Mouse (Mus musculus): ENCODE measurements around the gene Psmd14. TPM values are rescaled to one million over a fixed set of nuclear protein-coding genes. Genes with fewer than 3 reads are reported as not detected.

The Psmd14 gene
- polyA plus RNA-seq, 1 experiment: not detected

- no peak overlapping the region for H3K27ac ChIP-seq (ENCODE audit: insufficient read depth, low read depth, low read length)
- no peak for TF ChIP-seq CTCF (IDR thresholded peaks at IDR 0.05; ENCODE audit: insufficient read depth, low read depth, low read length)
- H3K4me1 ChIP-seq (ENCODE audit: control insufficient read depth, insufficient read depth, low read length): no peaks in the 10 kb centered on the region
- H3K4me3 ChIP-seq (ENCODE audit: insufficient read depth, low read depth, low read length): no peak overlapping the region
- 99% methylated on average over 3 of the region's 3 CpGs for WGBS
Measured at GRCm38 (mm10) chr2:61709570-61709969, 1.9 kb upstream of the Psmd14 start.

GRCm38 (mm10) chr2:61712526-61712925 is 1.0 kb downstream of the Psmd14 start:
- Histone ChIP-seq H3K27ac (ENCODE audit: insufficient read depth, low read depth, low read length) (no peak overlapping the region), H3K4me1 (ENCODE audit: control insufficient read depth, insufficient read depth, low read length) (no peaks in the 10 kb centered on the region), H3K4me3 (ENCODE audit: insufficient read depth, low read depth, low read length) (no peak overlapping the region)
- TF ChIP-seq CTCF (IDR thresholded peaks at IDR 0.05; ENCODE audit: insufficient read depth, low read depth, low read length): no peak
- no peak for TF ChIP-seq POLR2A (IDR thresholded peaks at IDR 0.05; ENCODE audit: insufficient read depth, low read depth, low read length)
- WGBS: 51% methylated on average over 3 of the region's 3 CpGs

- 54% methylated on average over 4 of the region's 4 CpGs for WGBS
Measured at GRCm38 (mm10) chr2:61722401-61722982, 11.0 kb downstream of the Psmd14 start.

GRCm38 (mm10) chr2:61732802-61733486 is 21.4 kb downstream of the Psmd14 start:
- TF ChIP-seq CTCF (IDR thresholded peaks at IDR 0.05; ENCODE audit: insufficient read depth, low read depth, low read length): no peak
- no peak for TF ChIP-seq POLR2A (IDR thresholded peaks at IDR 0.05; ENCODE audit: insufficient read depth, low read depth, low read length)
- 66% methylated on average over 11 of the region's 11 CpGs for WGBS
- no peak overlapping the region for H3K27ac ChIP-seq (ENCODE audit: insufficient read depth, low read depth, low read length)
- no peaks in the 10 kb centered on the region for H3K4me1 ChIP-seq (ENCODE audit: control insufficient read depth, insufficient read depth, low read length)
- H3K4me3 ChIP-seq (ENCODE audit: insufficient read depth, low read depth, low read length): no peak overlapping the region

More at GRCm38 (mm10) chr2:61722401-61722982, 11.0 kb downstream of the Psmd14 start:
- H3K4me3 ChIP-seq (ENCODE audit: insufficient read depth, low read depth, low read length): no peak overlapping the region
- TF ChIP-seq CTCF (IDR thresholded peaks at IDR 0.05; ENCODE audit: insufficient read depth, low read depth, low read length) (no peak), POLR2A (IDR thresholded peaks at IDR 0.05; ENCODE audit: insufficient read depth, low read depth, low read length) (no peak)
- no peak overlapping the region for H3K27ac ChIP-seq (ENCODE audit: insufficient read depth, low read depth, low read length)
- H3K4me1 ChIP-seq (ENCODE audit: control insufficient read depth, insufficient read depth, low read length): no peaks in the 10 kb centered on the region

GRCm38 (mm10) chr2:61734175-61734574 is 22.7 kb downstream of the Psmd14 start:
- Histone ChIP-seq H3K4me1 (ENCODE audit: control insufficient read depth, insufficient read depth, low read length) (no peaks in the 10 kb centered on the region), H3K27ac (ENCODE audit: insufficient read depth, low read depth, low read length) (no peak overlapping the region), H3K4me3 (ENCODE audit: insufficient read depth, low read depth, low read length) (no peak overlapping the region)
- WGBS: 71% methylated on average over 1 of the region's 1 CpGs
- TF ChIP-seq CTCF (IDR thresholded peaks at IDR 0.05; ENCODE audit: insufficient read depth, low read depth, low read length) (no peak), POLR2A (IDR thresholded peaks at IDR 0.05; ENCODE audit: insufficient read depth, low read depth, low read length) (no peak)

GRCm38 (mm10) chr2:61746051-61746450 is 34.6 kb downstream of the Psmd14 start:
- no peak for TF ChIP-seq CTCF (IDR thresholded peaks at IDR 0.05; ENCODE audit: insufficient read depth, low read depth, low read length)
- TF ChIP-seq POLR2A (IDR thresholded peaks at IDR 0.05; ENCODE audit: insufficient read depth, low read depth, low read length): no peak
- H3K4me3 ChIP-seq (ENCODE audit: insufficient read depth, low read depth, low read length): no peak overlapping the region
- 34% methylated on average over 1 of the region's 1 CpGs for WGBS
- no peak overlapping the region for H3K27ac ChIP-seq (ENCODE audit: insufficient read depth, low read depth, low read length)
- no peaks in the 10 kb centered on the region for H3K4me1 ChIP-seq (ENCODE audit: control insufficient read depth, insufficient read depth, low read length)

GRCm38 (mm10) chr2:61746580-61746979 is 35.1 kb downstream of the Psmd14 start:
- Histone ChIP-seq H3K4me3 (ENCODE audit: insufficient read depth, low read depth, low read length) (no peak overlapping the region), H3K27ac (ENCODE audit: insufficient read depth, low read depth, low read length) (no peak overlapping the region), H3K4me1 (ENCODE audit: control insufficient read depth, insufficient read depth, low read length) (no peaks in the 10 kb centered on the region)
- TF ChIP-seq POLR2A (IDR thresholded peaks at IDR 0.05; ENCODE audit: insufficient read depth, low read depth, low read length) (no peak), CTCF (IDR thresholded peaks at IDR 0.05; ENCODE audit: insufficient read depth, low read depth, low read length) (no peak)
- 79% methylated on average over 2 of the region's 2 CpGs for WGBS

GRCm38 (mm10) chr2:61747411-61747810 is 35.9 kb downstream of the Psmd14 start:
- no peak overlapping the region for H3K27ac ChIP-seq (ENCODE audit: insufficient read depth, low read depth, low read length)
- 41% methylated on average over 2 of the region's 2 CpGs for WGBS
- no peak overlapping the region for H3K4me3 ChIP-seq (ENCODE audit: insufficient read depth, low read depth, low read length)
- H3K4me1 ChIP-seq (ENCODE audit: control insufficient read depth, insufficient read depth, low read length): no peaks in the 10 kb centered on the region
- TF ChIP-seq POLR2A (IDR thresholded peaks at IDR 0.05; ENCODE audit: insufficient read depth, low read depth, low read length) (no peak), CTCF (IDR thresholded peaks at IDR 0.05; ENCODE audit: insufficient read depth, low read depth, low read length) (no peak)

- TF ChIP-seq POLR2A (IDR thresholded peaks at IDR 0.05; ENCODE audit: insufficient read depth, low read depth, low read length): no peak
- no peak for TF ChIP-seq CTCF (IDR thresholded peaks at IDR 0.05; ENCODE audit: insufficient read depth, low read depth, low read length)
- Histone ChIP-seq H3K4me1 (ENCODE audit: control insufficient read depth, insufficient read depth, low read length) (no peaks in the 10 kb centered on the region), H3K27ac (ENCODE audit: insufficient read depth, low read depth, low read length) (no peak overlapping the region), H3K4me3 (ENCODE audit: insufficient read depth, low read depth, low read length) (no peak overlapping the region)
- WGBS: 82% methylated on average over 1 of the region's 1 CpGs
Measured at GRCm38 (mm10) chr2:61750702-61751101, 39.2 kb downstream of the Psmd14 start.

Measured in olfactory bulb, adult 2 months (tissue).